Mouse (Mus musculus) neural tube, embryonic 10.5 days (tissue): ENCODE data around the gene Rbm42.

ENCODE experiments used
- DNase-seq: peaks from one replicate; pipeline ENCODE4 v3.0.0-alpha.2; 2017; ENCODE audit warnings: low spot score; ENCODE audit errors: extremely low spot score

Rbm42 gene

DNA sequence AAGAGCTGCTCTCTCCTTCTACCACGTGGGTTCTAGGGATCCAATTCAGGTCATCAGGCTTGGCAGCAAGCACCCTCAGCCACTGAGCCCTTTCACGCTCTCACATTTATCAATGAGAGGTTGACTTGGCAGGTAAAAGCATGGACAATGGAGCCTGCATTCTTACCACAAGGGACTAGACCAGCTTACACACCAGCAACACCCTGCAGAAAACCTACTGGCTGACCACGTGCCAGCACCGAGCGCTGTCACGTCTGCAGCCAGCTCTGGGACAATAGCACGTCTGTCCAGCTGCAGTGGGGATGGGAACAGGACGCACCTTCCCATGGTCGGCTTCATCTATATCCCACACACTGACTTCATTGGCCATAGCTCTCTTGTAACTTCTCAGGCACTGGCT lies 31.5 kb downstream of the Rbm42 start:
- DNase-seq, result no peak

DNA sequence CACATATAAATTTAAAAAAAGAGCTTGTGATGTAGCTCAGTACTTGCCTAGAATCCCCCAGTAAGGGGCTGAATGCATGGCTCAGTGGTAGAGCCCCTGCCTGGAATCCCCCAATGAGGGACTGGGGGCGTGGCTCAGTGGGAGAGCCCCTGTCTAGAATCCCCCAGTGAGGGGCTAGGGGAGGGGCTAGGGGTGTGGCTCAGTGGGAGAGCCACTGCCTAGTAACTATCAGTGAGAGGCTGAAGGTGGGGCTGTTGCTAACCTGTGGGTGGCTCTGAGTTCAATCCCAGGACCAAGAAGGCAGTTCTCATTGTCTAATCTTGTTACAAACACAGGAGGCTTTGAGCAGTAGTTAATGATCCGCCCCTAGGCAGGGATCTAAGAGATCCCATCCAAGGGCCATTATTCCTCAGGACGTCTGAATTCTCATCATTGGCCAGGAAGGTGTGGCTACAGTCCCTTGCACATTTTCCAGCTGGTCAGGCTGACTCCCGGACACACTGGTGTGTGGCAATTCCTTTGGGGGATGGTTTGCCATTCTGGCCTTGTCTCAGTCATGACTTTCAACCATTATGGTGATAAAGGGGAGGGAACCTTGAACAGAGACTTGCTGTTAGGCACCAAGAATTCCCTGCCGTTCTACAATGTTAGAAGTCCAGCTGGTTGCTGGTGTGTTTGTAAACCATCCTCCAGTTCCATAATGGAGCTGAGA lies 34.9 kb downstream of the Rbm42 start:
- no peak for DNase-seq

DNA sequence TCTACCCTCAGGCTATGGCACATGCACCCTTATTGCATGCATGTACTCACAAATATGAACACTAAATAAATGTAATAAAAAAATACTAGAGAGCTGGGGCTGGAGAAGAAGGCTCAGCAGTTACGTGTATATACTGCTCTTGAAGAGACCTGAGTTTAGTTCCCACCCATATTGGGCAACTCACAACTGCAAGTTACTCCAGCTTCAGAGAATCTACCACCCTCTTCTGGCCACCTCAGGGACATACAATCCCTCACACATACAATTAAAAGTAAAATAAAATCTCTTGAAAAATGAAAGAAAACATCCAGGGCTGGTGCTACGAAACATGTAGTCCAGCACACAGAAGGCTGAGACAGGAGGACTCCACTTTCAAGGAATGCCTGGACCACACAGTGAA lies 35.7 kb downstream of the Rbm42 start:
- no peak for DNase-seq

DNA sequence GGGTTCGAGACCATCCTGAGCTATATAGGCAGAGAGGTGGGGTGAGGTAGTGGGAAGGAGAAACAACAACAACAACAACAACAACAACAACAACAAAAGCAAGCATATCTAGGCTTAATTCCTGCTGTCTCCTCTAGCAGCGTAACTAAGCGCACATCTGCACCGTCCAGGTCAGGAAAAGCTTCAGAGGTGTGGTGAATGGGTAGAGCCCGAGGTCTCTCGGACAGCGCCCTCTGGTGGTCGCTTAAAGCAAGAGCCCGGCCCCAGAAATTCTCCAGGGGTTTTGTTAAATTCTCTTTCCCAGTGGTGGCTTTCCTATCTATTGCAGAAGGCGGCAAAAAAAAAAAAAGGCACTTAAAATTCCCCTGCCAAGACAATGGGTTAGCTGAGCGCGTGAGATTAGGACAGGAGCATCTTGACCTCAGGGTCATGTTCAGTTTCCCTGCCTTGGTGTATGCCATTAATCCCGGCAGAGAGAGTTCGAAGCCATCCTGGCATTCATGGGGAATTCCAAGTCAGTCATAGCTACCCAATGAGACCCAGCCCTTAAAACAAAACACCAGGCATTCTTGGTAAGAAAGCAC lies 36.5 kb downstream of the Rbm42 start:
- DNase-seq, result peak; percentile 65

DNA sequence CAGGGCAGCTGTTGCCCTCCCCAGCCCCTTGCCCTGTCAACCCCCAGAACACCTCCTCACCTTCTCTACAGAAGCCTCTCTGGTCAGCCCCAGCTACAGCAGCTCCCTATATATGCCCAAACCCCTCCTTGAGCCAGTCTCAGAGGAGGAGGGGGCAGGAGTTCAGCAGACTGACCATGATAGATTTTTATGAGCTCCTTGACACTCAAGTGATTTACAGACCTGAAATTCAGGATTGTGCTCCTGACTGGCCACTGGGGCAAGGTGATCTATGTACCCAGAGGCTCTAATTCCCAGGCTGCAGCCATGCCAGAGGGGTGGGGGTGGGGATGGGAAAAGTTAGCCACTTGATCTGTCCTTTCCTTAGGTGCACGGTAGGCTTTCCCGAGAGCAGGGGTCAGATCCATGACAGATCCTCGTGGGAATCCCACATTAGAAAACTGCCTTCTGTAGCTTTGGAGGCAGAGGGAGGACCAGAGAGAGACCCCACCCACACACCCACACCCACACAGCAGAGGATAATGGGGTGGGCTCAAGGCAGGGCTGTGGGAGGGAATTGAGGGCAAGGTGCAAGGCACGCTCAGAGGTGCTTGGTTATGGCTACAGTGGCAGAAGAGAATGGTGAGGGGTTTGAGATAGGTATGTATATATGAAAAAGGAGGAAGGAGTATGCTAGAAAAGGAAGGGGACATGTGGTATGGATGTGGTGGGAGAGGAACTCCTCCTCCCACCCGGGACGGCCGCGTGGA lies 37.3 kb downstream of the Rbm42 start, which contains the start of gene Upk1a:
TSS of gene Upk1a (minus strand) at position 194 of the 749 bp plus-strand sequence.
- DNase-seq, result no peak

DNA sequence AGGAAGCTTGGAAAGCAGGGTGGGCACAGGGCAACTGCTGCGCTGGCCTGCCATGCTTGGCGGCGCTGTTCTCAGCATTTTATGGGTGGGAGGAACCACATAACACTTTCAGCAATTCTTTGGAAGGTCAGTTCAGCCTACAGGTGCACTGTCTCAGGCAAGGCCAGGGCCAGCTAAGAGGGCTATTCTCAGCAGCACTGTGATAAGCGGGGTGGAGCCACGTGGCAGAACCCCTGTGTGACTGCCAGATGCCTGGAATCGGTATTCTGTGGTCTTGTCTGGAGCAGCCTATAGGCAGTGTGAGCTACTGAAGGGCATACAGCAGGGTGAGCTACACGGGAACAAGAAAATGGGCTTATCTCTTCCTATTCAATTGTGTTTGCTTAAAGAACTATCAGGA lies 40.1 kb downstream of the Rbm42 start:
- no peak for DNase-seq

DNA sequence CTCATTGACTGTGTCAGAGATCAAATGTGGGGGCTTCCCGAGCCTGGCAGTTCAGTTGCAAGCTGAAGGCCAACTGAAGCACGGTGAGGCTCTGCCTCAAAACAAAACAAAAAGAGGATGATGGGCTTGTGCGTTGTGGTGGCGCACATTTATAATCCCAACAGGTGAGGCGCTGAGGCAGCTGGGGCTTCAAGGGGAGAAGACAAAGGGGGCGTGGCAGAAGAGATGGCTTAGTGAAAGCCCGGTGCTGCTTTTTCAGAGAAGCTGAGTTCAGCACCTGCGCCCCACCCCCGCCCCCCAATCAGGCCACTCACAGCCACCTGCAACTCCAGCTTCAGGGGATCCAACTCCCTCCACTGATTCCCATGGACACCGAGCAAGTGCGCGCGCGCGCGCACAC lies 41.6 kb downstream of the Rbm42 start:
- DNase-seq, result no peak

DNA sequence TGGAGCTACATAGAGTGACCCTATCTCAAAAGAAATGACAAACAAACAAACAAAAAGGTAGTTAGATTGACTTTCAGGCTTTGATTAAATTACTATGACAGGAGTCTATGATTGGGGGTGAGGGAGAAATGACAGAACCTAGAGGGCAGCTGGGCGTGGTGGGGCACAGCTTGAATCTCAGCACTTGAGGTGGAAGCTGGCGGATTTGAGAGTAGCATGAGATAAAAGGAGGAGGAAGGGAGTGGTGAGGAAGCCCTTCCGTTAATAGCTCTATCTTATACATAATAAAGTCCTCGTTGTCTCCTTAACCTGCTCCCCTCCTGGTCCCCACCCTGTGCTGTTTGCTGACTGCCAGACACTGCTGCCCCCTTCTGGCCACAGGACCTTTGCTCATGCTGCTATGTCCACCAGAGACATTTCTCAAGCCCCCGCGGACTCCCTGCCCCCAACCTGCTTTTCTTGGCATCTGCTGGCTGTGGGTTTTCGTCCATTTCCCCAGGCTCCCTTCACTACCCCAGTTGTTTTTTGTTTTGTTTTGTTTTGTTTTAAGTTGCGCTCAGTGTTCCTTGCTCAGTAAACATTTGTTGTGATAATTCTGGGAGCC lies 42.3 kb downstream of the Rbm42 start:
- DNase-seq, result peak; percentile 40

DNA sequence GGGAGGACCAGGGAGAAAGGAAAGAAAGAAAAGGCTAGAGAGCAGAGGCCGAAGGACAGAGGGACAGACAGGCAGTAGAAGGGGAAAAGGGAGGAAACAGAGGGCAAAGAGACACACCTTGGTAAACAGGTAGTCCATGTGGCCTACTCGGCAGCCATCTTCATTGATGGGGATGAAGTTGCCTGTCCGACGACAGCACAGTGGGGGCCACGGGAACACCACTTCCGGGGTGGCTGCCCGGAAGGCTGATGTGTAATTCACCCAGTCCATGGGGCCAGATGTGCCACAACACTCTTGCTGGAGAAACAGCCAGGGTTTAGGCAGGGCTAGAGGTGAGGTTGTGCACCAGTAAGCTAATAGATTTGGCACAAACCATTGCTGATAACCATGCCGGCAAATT lies 45.2 kb downstream of the Rbm42 start:
- DNase-seq, result no peak

DNA sequence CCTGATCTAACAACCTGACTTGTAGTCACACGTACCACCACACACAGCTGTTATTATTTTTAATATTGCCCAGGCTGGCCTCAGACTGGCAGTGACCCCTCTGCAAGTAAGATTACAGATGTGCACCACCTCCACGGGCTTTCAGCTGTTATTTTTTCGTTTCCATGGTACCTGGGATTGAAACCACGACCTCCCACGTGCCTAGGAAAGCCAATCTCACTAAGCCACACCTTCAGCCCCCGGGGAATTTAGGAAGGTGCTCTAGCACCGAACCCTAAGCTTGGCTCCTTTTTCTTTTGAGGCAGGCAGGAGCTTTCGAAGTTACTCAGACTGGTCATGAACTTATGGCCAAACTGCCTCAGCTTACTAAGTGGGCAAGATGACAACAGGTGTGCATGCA lies 45.7 kb downstream of the Rbm42 start:
- DNase-seq, result no peak

DNA sequence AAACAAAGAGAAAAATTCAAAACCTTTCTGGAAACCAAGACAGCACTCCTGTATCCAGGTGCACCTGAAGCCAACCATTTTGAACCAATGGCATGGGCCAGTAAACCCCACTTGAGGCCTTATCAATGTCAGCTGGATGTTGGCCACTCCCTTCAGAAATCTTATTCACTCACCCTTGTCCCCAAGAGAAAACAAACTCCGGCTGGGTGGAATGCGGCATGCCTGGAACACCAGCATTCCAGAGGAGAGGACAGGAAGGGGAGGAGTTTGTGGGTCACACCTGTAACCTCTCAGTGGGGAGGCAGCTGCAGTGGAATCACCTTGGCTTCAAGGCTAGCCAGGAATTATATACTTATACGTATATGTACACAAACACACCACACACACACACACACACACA lies 47.5 kb downstream of the Rbm42 start:
- DNase-seq, result no peak

DNA sequence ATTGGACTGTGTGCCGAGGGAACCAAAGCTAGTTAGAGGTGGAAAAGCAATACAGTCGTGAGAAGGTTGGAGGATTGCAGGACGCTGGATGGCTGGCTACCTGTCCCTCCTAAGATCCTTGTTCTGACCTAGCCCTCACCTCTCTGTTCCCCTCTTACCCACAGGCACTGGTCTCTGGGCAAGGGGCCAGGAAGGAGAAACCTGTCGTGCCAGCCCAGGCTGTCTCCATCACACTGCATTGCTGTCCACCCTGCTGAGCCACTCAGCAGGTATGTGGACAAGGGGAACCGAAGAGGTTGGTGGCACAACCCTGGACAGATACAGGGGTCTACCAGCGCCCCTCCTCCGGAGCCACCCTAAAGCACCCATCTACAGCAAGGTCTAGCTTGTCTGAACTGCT lies 49.5 kb downstream of the Rbm42 start:
- no peak for DNase-seq

DNA sequence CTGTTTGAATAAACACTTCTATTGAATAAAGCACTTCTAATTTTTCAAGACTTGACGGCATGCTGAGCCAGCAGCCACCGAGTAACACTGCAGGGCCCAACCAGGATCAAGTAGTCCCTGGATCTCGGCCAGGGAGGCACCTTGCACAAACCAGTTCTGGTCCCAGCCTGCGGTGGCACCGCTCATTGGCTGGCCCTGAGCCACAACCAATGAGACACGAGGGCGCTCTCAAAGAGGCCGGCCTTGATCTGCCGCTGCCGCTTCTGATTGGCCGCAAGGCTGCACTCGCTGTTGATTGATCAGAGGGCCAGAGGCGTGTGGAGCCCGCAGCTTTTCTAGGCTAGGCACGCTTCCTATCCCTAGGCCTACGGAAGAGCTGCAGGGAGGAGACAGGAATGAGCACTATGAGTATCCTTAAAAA lies 50.2 kb downstream of the Rbm42 start:
- DNase-seq, result peak; percentile 69

DNA sequence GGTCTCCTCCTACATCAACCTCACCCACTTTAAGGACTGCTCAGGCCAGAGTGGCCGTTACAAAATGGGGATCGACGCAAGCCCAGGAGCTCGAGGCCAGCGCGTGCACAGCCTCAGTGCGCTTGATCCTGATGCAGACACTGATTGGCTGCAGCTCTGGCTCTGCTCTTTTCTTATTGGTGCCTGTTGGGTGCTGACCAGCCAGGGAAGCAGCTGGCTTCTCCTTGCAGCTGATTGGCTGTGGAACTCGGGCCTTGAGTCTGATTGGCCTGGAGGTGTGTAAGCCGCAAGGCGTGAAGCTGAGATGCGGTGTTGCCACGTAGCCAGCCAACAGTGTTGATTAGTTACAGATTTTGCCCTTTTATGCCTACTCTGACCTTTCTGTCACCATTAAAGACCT lies 51.3 kb downstream of the Rbm42 start, which contains the start of gene Zbtb32:
TSS of gene Zbtb32 (minus strand) at position 124 of the 400 bp plus-strand sequence.
- no peak for DNase-seq

DNA sequence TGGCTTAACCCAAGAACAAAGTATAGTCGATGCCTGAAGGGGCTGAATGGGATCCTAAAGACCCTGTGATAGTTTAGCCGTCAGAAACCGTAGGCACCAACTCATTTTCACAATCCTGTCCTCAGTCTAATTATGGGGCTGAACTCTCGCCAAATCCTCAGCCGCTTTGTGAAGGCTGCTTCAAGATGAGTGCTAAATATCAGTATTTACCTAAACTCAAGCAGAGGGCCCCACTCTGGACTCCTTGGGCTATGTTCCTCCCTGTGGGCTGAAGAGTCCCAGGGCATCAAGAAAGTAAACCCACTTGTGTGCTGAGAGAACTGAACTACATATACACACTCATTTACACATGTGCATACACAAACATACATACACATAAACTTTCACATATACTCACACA lies 53.3 kb downstream of the Rbm42 start:
- DNase-seq, result no peak

DNA sequence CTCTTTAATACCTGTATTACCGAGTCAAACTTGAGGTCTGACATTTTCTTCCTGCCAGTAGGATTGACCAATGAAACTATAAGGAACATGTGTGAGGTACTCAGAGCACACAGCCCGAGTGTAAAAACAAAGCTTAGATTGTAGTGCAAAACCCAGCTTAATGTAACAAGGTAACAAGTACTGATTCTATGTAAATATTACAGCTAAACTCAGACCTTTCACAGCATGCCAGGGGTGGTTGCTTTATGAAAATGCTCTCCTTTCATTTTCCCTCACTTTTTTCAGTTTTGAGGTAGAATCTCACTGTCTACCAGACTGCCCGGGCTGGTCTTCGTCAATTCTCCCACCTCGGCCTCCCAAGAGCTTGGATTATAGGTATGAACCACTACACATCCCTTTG lies 54.0 kb downstream of the Rbm42 start:
- no peak for DNase-seq

DNA sequence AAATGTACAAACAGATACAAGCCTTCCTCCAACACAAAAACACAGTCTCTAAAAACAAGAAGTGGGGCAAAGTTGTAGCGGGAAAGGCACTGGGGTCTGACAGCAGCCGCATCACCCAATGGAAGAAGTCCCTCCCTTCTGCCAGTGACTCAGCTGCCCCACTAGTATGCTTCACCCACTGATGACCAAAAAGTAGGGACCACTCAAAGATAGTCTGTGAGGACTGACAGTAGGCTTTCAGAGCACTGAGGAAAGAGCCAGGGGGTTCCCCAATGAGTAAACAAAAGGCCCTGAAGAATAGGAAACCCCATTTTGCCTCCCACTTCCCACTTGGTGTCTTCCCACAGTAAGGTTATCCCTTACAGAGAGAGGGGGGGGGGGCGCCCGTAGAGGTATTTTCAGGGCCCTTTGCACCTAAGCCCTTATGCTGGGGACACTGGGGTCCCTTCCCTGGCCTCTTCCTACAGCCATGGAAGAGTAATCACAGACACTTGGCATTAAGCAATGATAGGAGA lies 55.5 kb downstream of the Rbm42 start:
- DNase-seq, result no peak

DNA sequence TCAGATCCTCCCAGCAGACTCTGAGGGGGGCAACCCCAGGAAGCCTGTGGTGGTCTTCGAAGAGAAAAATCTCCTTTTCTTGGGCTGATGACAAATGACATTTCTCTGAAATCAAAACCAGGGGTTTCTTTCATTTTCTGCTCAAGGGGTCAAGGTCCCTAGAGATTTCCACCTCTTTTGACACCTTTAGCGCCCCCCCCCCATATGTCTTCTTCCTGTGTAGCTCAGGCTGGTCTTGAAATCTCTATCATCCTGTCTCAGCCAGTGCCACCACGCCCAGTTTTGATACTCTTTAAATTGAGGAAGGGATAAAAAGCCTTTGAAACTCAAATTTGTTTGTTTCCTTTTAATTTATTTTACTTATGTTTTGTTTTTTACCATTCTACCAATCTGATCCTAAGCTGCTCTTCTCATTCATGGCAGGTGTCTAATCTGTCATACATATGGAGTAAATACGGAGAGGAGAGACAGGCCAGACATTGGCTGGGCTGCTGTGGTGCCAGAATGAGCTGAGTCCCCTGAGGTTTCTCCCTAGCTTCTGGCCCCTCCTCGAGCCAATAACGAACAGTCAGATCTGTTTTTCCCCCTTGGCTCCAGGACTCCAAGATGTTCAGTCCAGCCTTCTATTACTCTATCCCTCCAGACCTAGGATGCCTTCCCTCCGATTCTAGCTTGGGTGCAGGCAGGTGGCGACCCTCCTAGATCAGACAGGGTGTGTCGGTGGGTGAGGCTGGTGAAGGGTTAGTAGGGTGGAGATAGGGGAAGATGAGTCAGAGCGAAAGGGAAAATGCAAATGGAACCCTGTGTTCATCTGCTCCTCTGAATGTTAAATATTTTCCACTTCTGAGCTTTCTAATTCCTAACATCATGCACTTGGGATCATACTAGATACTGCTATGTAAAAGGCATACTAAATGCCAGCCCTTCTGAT lies 56.3 kb downstream of the Rbm42 start:
- DNase-seq, result no peak

DNA sequence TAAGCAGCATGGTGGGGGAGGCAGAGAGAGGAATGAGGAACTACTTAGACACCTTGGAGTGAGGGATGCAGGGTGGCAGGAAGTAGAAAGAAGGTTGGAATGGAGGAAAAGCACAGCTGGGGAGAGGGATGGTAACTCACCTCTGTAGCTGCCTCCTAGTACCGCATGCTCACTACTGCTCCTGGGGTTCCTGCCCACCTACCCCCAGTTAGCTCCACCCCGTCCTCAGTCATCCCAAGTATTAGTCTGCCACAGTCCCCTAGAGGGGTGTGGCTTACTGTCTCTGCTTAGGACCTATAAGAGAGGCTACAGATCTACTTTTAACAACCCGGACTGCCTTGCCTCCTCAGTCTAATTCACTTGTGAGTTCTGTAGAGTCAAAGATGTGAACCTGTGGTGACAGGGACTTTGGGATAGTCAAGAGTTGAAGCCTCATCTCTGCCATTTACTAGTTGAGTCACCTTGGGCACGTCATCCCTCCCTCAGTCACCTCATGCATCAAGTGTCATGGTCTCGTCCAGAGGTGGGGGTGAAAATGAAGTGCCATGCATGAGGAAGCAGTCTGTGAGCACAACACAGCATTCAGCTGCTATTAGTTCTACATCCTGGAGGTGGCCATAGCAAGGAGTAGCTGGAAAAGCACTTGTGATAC lies 57.2 kb downstream of the Rbm42 start:
- no peak for DNase-seq

DNA sequence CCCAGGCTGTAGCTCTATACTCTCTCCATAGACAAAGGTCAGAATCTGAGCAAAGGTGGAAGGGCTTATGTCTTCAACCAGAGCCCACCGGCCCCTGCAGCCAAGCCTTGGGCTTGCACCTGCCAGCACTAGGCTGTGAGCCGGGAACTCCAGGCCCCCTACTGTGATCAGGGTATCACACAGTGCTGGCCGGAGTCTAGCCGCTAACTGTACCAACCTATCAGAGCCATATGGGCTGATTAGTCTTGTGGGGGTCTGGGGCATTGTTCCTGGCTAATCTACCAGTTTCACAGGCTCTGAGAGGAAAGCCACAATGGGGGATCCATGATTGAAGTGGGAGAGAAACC lies 58.5 kb downstream of the Rbm42 start:
- no peak for DNase-seq
